Mouse (Mus musculus) forebrain, postnatal 0 days (tissue): ENCODE measurements at regions not wholly inside any gene's neighbourhood (a gene's known extent, or its start where the extent isn't known, plus 50 kb on each side); places are given as distances from the start of the nearest gene placed in this dataset.

Experiments
- ATAC-seq: fragments of 200-750 bp; cut with Nextera tagmentation; 2 replicates; pipeline ENCODE4 v1.8.0; 2017; ENCODE audit warnings: mild to moderate bottlenecking, moderate library complexity
- DNase-seq: peaks from one replicate; pipeline ENCODE4 v3.0.0-alpha.2; 2015
- H3K27ac ChIP-seq: fragments of 300-500 bp; sonication (generic); 2 replicates; pipeline ENCODE4 v1.5.1; 2014; ENCODE audit warnings: low read depth, mild to moderate bottlenecking, antibody characterized with exemption, low read length, moderate library complexity, mixed read lengths
- H3K27me3 ChIP-seq: fragments of 300-500 bp; sonication (generic); 2 replicates; pipeline ENCODE4 v1.6.1; 2014; ENCODE audit warnings: mild to moderate bottlenecking, low read length, mixed read lengths; ENCODE audit not compliant: insufficient read depth
- H3K36me3 ChIP-seq: fragments of 300-500 bp; sonication (generic); 2 replicates; pipeline ENCODE4 v1.6.1; 2014; ENCODE audit warnings: mild to moderate bottlenecking, moderate library complexity; ENCODE audit not compliant: insufficient read depth
- H3K4me1 ChIP-seq: fragments of 300-500 bp; sonication (generic); 2 replicates; pipeline ENCODE4 v1.6.1; 2014; ENCODE audit warnings: antibody characterized with exemption; ENCODE audit not compliant: insufficient read depth
- H3K4me2 ChIP-seq: fragments of 300-500 bp; sonication (generic); 2 replicates; pipeline ENCODE4 v1.6.1; 2014; ENCODE audit warnings: low read depth, mild to moderate bottlenecking, moderate library complexity
- H3K4me3 ChIP-seq: fragments of 300-500 bp; sonication (generic); 2 replicates; pipeline ENCODE4 v1.5.1; 2014; ENCODE audit warnings: low read depth, low read length, mixed read lengths
- H3K9ac ChIP-seq: fragments of 300-500 bp; sonication (generic); 2 replicates; pipeline ENCODE4 v1.6.1; 2014; ENCODE audit warnings: mild to moderate bottlenecking
- H3K9me3 ChIP-seq: fragments of 300-500 bp; sonication (generic); 2 replicates; pipeline ENCODE4 v1.6.1; 2016; ENCODE audit warnings: low read length
- CTCF ChIP-seq: sonication (generic); IDR thresholded peaks from 2 replicates; pipeline ENCODE4 v1.5.1; 2016; ENCODE audit warnings: antibody characterized with exemption, control low read depth, low read depth
- WGBS: fragments of 180-500 bp; shearing (Covaris S2); extraction: QIAGEN DNeasy Blood & Tissue Kit; methylation state at CpG from one replicate; pipeline ENCODE4 v1.1.7; 2014; 5-methylcytosine and 5-hydroxymethylcytosine counted together

- no peak for DNase-seq
- H3K9ac ChIP-seq: no peak overlapping the region
- WGBS: 83% methylated on average over 6 of the region's 7 CpGs
- no peaks in the 10 kb centered on the region for H3K36me3 ChIP-seq
- H3K27me3 ChIP-seq: no peaks in the 10 kb centered on the region
- no peak overlapping the region for H3K27ac ChIP-seq
- H3K4me1 ChIP-seq: no peaks in the 10 kb centered on the region
- TF ChIP-seq CTCF: no peak
- ATAC-seq: no peak
- H3K4me3 ChIP-seq: no peak overlapping the region
- no peak overlapping the region for H3K4me2 ChIP-seq
- no peaks in the 10 kb centered on the region for H3K9me3 ChIP-seq
Measured at GRCm38 (mm10) chr2:173415429-173415828, 107.0 kb upstream of the 1700021F07Rik start.

- no peaks in the 10 kb centered on the region for H3K4me1 ChIP-seq
- H3K27me3 ChIP-seq: no peaks in the 10 kb centered on the region
- no peaks in the 10 kb centered on the region for H3K9me3 ChIP-seq
- no peak overlapping the region for H3K27ac ChIP-seq
- peak; percentile 55 for TF ChIP-seq CTCF
- H3K4me2 ChIP-seq: no peak overlapping the region
- H3K9ac ChIP-seq: no peak overlapping the region
- ATAC-seq (no peak), DNase-seq (no peak)
- WGBS: 89% methylated on average over 1 of the region's 1 CpGs
- H3K4me3 ChIP-seq: no peak overlapping the region
- H3K36me3 ChIP-seq: no peaks in the 10 kb centered on the region
Measured at GRCm38 (mm10) chr2:173416921-173417320, 105.5 kb upstream of the 1700021F07Rik start.

DNA sequence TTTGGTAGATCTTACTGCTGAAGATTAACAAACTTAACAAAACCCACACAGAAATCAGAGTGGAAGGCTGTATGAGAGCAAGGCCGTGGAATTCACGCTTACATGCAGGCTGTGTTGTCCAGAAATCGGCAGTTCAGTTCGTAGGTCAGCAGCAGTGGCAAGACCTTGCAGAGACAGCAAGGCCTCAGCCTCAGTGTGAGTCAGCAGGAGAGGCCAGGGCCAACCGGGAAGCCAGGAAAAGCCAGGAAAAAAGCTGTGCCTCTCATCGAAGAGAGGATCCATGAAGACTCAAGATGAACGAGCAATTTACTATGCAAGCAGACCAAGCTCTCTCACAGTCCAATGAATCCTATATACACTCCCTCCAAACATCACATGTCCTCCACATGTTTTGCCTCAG is 103.4 kb upstream of the 1700021F07Rik start:
- Histone ChIP-seq H3K9me3 (no peaks in the 10 kb centered on the region), H3K27ac (no peak overlapping the region), H3K27me3 (no peaks in the 10 kb centered on the region), H3K4me3 (no peak overlapping the region), H3K4me1 (no peaks in the 10 kb centered on the region), H3K36me3 (no peaks in the 10 kb centered on the region), H3K9ac (no peak overlapping the region), H3K4me2 (no peak overlapping the region)
- DNase-seq (no peak), ATAC-seq (no peak)
- WGBS: 83% methylated on average over 7 of the region's 7 CpGs
- no peak for TF ChIP-seq CTCF

GRCm38 (mm10) chr2:173419972-173420391 is 102.4 kb upstream of the 1700021F07Rik start:
- no peaks in the 10 kb centered on the region for H3K27me3 ChIP-seq
- TF ChIP-seq CTCF: no peak
- H3K27ac ChIP-seq: no peak overlapping the region
- H3K4me2 ChIP-seq: no peak overlapping the region
- no peak overlapping the region for H3K4me3 ChIP-seq
- ATAC-seq (peak; percentile 84), DNase-seq (peak; percentile 36)
- WGBS: 45% methylated on average over 10 of the region's 10 CpGs
- H3K9me3 ChIP-seq: no peaks in the 10 kb centered on the region
- no peaks in the 10 kb centered on the region for H3K4me1 ChIP-seq
- no peaks in the 10 kb centered on the region for H3K36me3 ChIP-seq
- no peak overlapping the region for H3K9ac ChIP-seq

- Histone ChIP-seq H3K36me3 (no peaks in the 10 kb centered on the region), H3K9ac (no peak overlapping the region), H3K27me3 (no peaks in the 10 kb centered on the region), H3K4me1 (no peaks in the 10 kb centered on the region), H3K27ac (no peak overlapping the region), H3K4me3 (no peak overlapping the region), H3K9me3 (no peaks in the 10 kb centered on the region), H3K4me2 (no peak overlapping the region)
- no peak for TF ChIP-seq CTCF
- 0 out of 2 replicates have a peak, but pooled peaks have one; percentile 16 for ATAC-seq
- no peak for DNase-seq
- WGBS: 64% methylated on average over 5 of the region's 5 CpGs
Measured at GRCm38 (mm10) chr2:173420481-173420880, 101.9 kb upstream of the 1700021F07Rik start.

DNA sequence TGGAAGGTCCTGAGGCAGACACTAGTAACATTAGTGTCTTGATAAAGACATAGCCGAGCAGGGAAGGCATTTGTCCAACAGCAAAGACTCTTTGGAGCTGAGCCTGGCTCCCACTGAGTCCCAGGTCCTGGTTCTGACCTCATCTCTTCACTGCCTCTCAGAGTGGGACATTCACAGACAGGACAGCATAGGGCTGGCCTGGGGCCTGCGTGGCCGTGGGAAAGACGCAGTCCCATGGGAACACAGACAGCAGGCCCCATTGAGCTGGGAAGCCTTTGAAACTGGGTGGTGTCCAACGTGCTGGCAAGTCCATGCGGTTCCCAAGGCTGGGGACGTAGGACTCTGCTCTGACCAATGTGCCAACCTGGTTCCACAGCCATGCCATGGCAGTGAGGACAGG is 97.5 kb upstream of the 1700021F07Rik start:
- Histone ChIP-seq H3K9me3 (no peaks in the 10 kb centered on the region), H3K27ac (no peak overlapping the region), H3K4me1 (no peaks in the 10 kb centered on the region), H3K27me3 (no peaks in the 10 kb centered on the region), H3K4me3 (no peak overlapping the region), H3K36me3 (no peaks in the 10 kb centered on the region), H3K9ac (no peak overlapping the region), H3K4me2 (no peak overlapping the region)
- no peak for DNase-seq
- ATAC-seq: peak; percentile 40
- 66% methylated on average over 7 of the region's 7 CpGs for WGBS
- no peak for TF ChIP-seq CTCF

DNA sequence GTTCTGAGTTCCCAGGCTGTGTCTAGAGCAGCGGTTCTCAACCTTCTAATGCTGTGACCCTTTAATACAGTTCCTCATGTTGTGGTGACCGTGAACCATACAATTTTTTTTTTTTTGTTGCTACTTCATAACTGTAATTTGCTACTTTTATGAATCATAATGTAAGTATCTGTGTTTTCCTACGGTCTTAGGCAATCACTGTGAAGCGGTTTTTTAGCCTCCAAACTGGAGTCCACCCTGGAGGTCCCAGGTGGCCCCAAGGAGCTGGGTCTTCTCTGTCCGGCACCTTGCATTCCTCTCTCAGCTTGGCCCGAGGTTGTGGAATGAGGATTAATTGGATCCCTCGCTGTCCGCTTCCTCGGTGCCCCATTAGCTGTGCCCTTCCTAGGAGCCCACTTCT is 96.6 kb upstream of the 1700021F07Rik start:
- no peak for DNase-seq
- no peak overlapping the region for H3K9ac ChIP-seq
- WGBS: 80% methylated on average over 9 of the region's 9 CpGs
- no peak overlapping the region for H3K4me2 ChIP-seq
- no peak for TF ChIP-seq CTCF
- ATAC-seq: no peak
- H3K4me3 ChIP-seq: no peak overlapping the region
- H3K36me3 ChIP-seq: no peaks in the 10 kb centered on the region
- no peak overlapping the region for H3K27ac ChIP-seq
- no peaks in the 10 kb centered on the region for H3K9me3 ChIP-seq
- H3K4me1 ChIP-seq: no peaks in the 10 kb centered on the region
- no peaks in the 10 kb centered on the region for H3K27me3 ChIP-seq
